Mouse (Mus musculus): ENCODE data around the gene Haao. TPM values are rescaled to one million over a fixed set of nuclear protein-coding genes. Genes with fewer than 3 reads are reported as not detected.
A peak's percentile ranks its signal among the peaks of the same experiment; 100 is the strongest.
"Not testable (repeated sequence)": the region's sequence is repeated elsewhere in the genome, so short reads cannot be mapped to it uniquely, and the experiment has no call there.

Haao gene
- total RNA-seq, 1 experiment from 2014 or later, result 14.6 TPM

GRCm38 (mm10) chr17:83870385-83870784 lies 22.6 kb upstream of the Haao start:
- no peak for ATAC-seq (replicated peaks; ENCODE audit: low read depth, poor library complexity, severe bottlenecking)

GRCm38 (mm10) chr17:83866582-83866981 lies 18.8 kb upstream of the Haao start:
- ATAC-seq (replicated peaks; ENCODE audit: low read depth, poor library complexity, severe bottlenecking), result peak; percentile 24; the same call in 1 of the 2 replicates

DNA sequence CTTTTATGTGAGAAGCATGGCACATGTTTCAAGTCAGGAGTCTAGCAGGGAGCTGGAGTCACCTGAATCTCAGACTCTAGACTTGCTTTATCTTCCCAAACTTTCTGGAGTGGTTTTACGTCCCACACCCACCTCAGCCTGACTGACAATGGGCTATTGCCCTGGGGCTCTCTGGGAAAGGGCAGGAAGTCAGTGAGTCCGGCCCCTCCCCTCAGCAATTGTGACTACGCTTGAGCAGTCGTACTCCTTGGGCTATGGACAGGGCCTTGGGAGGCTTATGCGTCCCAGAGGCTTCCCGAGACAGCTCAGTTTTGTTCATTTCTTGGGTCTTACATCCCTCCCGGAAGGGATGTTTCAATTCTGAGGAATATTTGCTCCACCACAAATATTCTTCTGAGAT lies 17.6 kb upstream of the Haao start:
- ATAC-seq (replicated peaks; ENCODE audit: low read depth, poor library complexity, severe bottlenecking), result no peak

- peak; percentile 46 for ATAC-seq (replicated peaks; ENCODE audit: low read depth, poor library complexity, severe bottlenecking)
These were observed 14.5 kb upstream of the Haao start for GRCm38 (mm10) chr17:83862134-83862881.

DNA sequence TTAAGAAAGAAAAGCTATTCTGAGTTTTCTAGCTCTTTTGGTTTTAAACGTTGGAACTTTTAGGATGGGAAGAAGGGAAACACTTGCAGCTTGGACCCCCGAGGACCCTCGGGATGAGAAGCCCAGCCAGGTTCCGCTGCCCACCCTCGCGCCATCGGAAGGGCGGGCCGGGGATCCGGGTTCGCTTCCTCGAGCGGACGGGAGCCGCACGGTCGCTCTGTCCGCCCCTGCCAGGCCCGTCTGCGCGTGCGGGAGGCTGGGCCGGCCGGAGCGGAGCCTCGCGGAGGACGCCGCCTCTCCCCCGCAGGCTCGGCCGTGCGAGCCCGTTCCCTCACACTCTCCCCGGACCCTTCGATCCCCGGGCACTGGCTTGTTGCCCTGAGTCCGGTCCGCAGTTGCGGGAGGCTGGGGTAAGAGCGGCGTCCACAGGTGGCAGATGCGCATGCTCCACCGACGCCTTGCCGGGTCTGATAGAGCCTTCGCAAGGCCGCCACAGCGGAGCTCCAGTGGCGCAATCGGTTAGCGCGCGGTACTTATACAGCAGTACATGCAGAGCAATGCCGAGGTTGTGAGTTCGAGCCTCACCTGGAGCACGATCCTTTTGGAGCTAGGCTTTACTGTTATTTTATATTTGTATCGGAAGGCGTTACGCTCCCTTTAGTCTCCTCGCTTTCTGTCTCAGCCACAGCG lies 13.8 kb upstream of the Haao start:
- peak; percentile 66 for ATAC-seq (replicated peaks; ENCODE audit: low read depth, poor library complexity, severe bottlenecking)

DNA sequence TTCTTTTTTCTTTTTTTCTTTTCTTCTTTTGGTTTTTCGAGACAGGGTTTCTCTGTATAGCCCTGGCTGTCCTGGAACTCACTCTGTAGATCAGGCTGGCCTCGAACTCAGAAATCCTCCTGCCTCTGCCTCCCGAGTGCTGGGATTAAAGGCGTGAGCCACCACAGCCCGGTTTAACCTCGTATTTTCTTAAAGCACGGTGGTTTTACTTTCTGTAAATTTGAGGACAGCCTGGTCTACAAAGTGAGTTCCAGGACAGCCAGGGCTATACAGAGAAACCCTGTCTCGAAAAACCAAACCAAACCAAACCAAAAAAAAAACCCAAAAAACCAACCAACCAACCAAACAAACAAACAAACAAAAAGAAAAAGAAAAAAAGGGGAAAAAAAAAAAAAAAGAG lies 13.2 kb upstream of the Haao start:
- ATAC-seq (replicated peaks; ENCODE audit: low read depth, poor library complexity, severe bottlenecking), result not testable (repeated sequence)

- no peak for ATAC-seq (replicated peaks; ENCODE audit: low read depth, poor library complexity, severe bottlenecking)
These were observed 12.5 kb upstream of the Haao start for GRCm38 (mm10) chr17:83860224-83860623.

DNA sequence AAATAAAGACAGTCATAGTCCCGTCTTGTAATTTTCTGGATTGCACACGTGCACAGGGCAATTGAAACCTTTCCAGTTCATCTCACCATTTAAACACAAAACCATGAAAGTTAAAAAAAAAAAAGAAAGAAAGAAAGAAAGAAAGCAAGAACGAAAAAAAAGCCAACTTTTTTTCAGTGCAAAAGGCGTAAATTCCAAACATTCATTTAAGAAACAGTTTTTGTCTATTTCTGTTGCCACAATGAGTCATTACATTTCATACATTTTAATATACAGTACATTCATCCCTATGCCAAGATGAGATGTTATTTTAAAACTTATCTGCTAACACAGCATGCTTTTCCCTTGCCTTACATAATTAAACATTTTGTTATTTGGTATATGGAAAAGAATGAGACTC lies 11.9 kb upstream of the Haao start:
- ATAC-seq (replicated peaks; ENCODE audit: low read depth, poor library complexity, severe bottlenecking), result no peak

DNA sequence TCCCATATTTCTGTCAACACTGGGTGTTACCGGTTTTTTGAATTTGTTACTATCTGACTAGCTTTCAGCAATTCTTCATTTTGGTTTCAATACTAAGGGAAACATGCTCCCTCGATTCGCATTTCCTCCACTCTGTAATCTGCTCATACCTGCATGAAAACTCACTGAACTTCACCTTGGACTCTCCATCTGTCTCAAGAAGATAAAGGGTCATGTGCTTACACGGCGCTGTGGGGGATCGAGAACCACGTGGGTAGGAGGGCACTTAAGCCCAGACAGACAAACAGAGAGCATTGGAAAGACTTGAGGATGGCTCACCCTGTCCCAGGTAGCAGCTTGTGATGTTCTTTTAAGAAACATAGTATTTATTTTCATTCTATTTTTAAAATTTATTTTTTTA lies 10.7 kb upstream of the Haao start:
- ATAC-seq (replicated peaks; ENCODE audit: low read depth, poor library complexity, severe bottlenecking), result no peak

DNA sequence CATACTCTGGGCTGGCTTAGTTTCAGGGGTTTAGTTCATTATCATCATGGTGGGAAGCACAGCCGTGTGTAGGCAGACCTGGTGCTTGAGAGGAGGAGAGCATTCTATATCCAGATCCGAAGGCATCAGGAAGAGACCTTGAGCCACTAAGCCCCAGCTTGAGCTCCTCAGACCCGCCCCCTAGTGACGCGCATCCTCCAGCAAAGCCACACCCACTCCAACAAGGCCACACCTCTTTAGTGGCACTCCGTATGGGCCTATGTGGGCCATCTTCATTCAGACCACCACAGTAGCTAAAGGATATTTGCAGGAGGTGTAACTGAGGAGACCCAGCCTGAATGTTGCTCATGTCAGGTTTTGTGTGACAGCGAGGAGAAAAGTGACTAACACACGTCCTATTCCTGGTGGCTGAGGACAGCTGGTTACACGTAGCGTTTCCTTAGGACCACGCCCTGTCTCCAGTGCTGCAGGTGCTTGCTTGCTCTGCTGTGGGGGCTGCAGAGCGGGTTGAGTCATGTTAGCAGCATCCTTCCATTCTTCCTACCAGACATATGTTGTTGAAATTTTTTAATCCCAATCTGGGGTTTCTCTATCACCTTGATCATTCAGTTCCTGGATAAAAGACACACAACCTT lies 6.6 kb upstream of the Haao start:
- peak; percentile 64 for ATAC-seq (replicated peaks; ENCODE audit: low read depth, poor library complexity, severe bottlenecking)

DNA sequence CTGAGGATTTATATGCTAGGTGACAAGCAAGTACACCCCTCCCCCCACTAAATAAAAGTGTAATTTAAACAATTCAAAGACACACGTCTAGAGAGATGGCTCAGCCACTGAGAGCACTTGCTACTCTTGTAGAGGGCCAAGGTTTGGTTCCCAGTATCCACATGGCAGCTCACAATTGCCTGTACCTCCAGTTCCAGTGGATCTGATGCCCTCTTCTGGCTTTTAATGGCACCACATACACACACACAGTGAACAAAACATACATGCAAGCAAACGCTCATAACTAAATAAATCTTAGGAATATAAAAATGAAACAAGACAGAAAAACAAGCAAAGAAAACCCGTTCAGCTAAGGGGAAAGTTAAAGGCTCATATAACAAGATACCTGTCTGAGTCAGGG lies 6.1 kb upstream of the Haao start:
- ATAC-seq (replicated peaks; ENCODE audit: low read depth, poor library complexity, severe bottlenecking), result no peak

DNA sequence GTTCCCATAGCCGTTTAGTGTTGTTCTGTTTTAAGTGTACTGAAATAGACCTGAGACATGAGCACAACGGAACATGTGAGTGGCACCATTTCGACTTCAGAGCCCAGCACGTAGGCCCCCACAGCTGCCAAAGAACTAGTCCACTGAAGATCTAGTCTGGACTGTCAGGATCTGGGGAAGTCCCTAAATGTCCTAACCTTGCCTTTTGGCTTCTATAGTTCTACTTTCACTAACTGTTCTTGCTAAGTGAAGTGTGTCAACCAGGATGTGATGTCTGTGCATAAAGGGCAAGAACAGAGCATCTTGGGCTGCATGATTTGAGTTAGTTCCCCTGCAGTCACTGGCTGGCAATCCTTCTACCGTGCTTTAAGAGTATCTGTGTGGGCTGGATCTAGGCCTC lies 3.1 kb upstream of the Haao start:
- ATAC-seq (replicated peaks; ENCODE audit: low read depth, poor library complexity, severe bottlenecking), result no peak

DNA sequence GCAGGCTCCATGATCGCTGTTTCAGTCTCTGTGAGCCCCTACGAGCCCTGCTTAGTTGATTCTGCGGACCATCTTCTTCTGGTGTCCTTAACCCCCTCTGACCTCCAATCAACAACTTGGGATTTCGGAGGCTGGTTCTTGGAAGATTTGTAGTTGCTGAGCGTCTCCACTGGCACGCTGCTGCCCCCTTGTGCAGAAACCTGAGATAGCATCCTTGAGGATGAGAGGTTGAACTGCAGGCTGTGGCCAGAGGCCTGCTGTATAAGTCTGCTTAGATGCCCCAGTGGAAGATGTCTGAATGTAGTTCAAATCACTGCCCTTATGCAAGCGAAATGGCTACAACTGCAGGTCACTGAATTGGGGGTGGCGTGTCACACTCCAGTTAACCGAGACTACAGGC lies 2.7 kb upstream of the Haao start:
- peak; percentile 43 for ATAC-seq (replicated peaks; ENCODE audit: low read depth, poor library complexity, severe bottlenecking)

- ATAC-seq (replicated peaks; ENCODE audit: low read depth, poor library complexity, severe bottlenecking), result no peak
These were observed 2.0 kb upstream of the Haao start for GRCm38 (mm10) chr17:83849717-83850116.

GRCm38 (mm10) chr17:83849081-83849675 lies 1.4 kb upstream of the Haao start:
- ATAC-seq (replicated peaks; ENCODE audit: low read depth, poor library complexity, severe bottlenecking), result no peak

DNA sequence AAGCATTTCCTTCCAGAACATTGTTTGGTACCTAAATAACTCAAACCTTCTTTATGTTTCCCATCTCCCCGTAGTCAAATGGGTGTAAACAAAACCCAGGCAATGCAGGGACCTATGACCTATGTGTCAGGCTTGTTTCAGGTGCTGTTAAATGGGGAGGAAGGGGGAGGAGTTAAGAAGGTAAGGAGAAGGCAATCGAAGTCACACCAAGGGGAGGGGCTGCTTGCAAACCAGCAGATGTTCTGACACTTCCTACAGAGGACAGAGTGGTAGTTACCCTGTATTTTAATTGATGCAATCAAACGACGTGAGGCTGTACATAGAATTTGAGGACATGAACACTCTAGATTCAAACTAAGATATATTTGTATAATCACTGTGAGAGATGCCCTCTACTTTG lies 719 bp upstream of the Haao start:
- no peak for ATAC-seq (replicated peaks; ENCODE audit: low read depth, poor library complexity, severe bottlenecking)

- ATAC-seq (replicated peaks; ENCODE audit: low read depth, poor library complexity, severe bottlenecking), result no peak
These were observed 663 bp downstream of the Haao start for GRCm38 (mm10) chr17:83847100-83847499.

DNA sequence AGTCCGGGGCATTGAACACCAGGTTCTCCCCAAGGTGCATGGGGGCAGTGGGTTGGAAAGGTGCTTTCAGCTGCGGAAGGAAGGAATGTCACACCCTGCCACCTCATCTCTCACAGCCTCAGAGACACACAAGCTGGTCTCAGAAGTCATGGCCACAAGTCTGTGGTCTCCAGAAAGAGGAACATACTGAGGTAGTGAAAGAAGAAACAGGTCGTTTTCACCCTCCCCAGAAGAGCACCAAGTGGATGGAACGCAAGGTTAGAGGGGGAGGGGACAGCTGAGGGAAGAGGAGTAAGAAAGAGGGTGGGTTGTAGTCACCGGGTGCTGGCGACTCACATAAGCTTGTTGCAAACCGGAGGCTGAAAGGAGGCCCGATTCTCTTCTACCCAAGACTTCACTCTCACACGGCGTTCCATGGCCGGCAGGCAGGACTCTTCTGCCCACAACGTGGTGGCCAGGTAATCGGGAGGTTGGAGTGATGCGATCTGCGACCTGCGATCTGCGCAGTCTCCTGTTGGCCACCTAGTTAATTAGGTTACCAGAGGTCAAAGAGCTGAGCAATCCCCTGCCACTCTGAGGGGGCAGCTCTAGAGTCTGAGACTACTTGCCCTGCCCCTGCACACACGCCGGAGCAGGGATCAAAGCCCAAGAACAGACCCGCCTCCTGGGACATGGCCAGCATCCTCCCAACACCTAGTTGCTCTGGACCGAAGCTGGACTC lies 1.3 kb downstream of the Haao start:
- ATAC-seq (replicated peaks; ENCODE audit: low read depth, poor library complexity, severe bottlenecking), result peak; percentile 71

DNA sequence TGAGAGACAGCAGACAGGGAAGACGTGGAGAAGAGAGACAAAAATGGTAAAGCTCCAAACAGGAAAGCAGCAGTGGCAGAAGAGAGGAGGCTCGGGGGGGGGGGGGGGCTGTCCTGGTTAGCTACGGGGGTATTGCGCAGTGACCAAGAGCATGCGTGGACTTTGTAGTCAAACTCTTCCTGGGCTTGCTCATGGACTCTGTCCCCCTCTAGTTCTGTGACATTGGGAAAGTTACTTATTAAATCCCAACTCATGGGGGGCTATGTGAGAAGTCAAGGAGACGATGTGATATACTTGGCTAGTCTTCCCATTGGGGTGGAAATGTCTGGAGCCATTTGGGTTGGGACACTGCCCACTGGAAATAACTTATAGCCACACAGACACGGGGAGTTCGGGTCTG lies 2.2 kb downstream of the Haao start:
- no peak for ATAC-seq (replicated peaks; ENCODE audit: low read depth, poor library complexity, severe bottlenecking)

DNA sequence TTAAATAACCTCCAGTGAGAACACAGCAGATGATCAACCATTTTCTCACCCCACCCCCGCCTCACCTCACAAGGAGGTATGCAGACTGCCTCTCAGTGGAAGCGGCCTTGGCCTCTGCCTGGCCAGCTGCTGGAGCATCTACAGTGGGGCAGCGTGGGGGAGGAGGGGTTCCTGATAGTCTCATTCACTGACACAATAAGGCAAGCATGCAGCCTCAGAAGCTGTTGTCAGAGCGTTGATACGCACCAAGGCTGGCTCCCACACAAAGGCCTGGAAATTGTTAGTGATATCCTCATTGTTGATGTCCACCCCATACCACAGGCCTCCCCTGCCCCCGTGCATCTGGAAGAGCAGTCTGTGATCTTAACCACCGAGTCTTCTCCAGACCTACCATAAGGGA lies 4.0 kb downstream of the Haao start:
- no peak for ATAC-seq (replicated peaks; ENCODE audit: low read depth, poor library complexity, severe bottlenecking)
